Mouse (Mus musculus): ENCODE measurements around the gene Dcbld2. TPM values are rescaled to one million over a fixed set of nuclear protein-coding genes. Genes with fewer than 3 reads are reported as not detected.

Dcbld2 gene
- total RNA-seq (2021) = 10 to 100 TPM; 13.1 to 15.8 TPM
- long read RNA-seq, experiment 1, partial matches to known transcripts = 0 of 3 reads
- long read RNA-seq, experiment 1, other reads (novel, unspliced or antisense) = 3 of 3 reads
- long read RNA-seq, experiment 2, full-length matches to known transcripts = 6 of 14 reads
- long read RNA-seq, experiment 2, partial matches to known transcripts = 2 of 14 reads
- long read RNA-seq, experiment 2, other reads (novel, unspliced or antisense) = 6 of 14 reads

DNA sequence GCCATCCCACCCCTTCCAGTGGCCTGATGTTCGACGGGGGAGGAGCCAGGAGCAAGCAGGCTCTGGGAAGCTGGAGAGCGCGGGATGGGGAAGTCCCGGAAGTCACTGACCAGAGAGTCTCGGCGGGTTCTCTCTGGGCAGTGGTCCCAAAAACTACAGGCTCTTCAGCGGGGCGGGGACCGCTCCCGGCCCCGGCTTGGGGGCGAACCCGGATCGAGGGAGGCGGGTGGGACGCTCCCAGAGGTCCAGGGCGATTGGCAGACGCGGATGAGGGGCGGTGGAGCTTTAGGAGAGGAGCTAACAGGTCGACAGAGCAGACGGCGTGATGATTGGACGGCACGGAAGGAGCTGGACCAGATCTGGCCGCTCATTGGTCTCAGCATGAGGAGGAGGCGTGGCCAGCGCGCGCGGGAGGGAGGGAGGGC, at the start of gene Dcbld2:
Gene Dcbld2 (plus strand): TSS at position 382 of the 425 bp plus-strand sequence.
- DNase-seq (ENCODE audit: low spot score in 2 of 2) = peak; percentile 79 to 93

DNA sequence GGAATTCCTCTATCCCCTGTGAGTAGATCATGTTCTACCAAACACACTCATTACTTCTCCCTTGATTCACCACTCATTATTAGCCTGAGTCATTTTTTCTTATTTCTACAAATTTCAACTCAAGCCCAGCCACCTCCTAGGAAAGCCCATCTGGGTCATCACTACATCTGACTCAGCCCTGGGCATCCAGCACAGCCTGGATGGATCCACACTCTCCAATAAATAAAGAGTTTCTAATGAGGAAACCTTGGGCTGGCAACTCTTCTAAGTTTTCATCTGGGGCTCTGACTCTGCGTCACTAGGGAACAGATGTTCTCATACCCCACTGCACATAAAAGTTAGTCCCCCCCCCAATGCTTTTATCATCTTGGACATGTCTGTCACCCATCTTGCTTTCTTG, 31.1 kb upstream of the Dcbld2 start:
- DNase-seq (ENCODE audit: low spot score in 2 of 2) = no peak

DNA sequence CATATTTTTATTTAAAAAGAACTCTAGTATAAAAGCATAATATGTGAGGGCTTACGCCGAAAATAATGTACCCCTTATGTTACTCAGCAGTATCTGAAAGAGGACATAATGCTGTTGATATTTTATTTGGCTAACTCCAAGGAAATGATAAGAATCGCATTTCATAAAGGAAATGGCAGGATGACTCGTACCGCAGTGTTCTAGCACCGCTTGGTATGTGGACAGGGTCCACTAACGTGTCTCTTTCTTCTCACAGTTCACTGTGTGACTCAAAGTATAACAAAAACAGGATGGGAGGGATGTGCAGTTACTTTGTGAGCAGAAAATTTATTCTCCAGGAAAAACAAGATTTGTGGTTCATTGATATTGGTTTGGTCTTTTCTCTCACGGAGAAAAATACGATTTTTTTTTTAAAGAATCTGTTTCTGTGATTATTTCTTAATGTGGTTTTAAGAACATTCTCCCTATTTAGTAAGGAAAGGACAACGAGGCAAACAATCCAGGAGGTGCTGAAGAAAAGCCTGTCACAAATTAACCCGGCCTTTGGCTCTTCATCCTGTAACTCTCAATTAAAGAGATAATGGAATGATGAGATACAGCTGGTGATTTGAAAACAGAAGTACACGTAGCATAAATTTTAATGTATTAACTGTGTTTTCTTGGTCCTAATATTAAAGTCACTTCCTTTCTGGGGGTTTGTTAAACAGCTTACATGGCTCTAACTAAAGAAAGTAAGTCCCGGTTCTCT, 30.3 kb upstream of the Dcbld2 start:
- no peak for DNase-seq (ENCODE audit: low spot score in 2 of 2)

GRCm38 (mm10) chr16:58386241-58386757, 21.9 kb upstream of the Dcbld2 start:
- DNase-seq (ENCODE audit: low spot score in 2 of 2) = no peak

GRCm38 (mm10) chr16:58389143-58389755, 19.0 kb upstream of the Dcbld2 start:
- no peak for DNase-seq (ENCODE audit: low spot score in 2 of 2)

- no peak for DNase-seq (ENCODE audit: low spot score in 2 of 2)
These were observed 15.2 kb upstream of the Dcbld2 start for GRCm38 (mm10) chr16:58393036-58393435.

DNA sequence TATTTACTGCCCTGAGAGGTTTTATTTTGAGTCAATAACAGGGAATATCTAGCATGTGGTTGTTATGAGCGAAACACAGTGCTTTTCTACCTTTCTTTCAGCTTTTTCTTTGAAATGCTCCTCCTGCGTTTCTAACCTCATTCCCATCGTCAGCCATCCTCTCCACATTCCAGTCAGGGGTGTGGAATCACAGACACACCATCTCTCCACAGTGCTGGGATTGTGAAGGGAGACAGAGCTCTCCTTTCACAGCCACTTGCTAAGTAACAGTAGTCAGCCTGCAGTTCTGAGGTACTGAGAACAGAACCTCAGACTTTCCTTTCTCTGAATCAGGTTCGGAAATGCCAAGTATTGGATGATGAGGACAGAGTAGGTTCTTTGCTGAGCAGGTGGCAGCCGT, 14.1 kb upstream of the Dcbld2 start:
- DNase-seq (ENCODE audit: low spot score in 2 of 2) = no peak

DNA sequence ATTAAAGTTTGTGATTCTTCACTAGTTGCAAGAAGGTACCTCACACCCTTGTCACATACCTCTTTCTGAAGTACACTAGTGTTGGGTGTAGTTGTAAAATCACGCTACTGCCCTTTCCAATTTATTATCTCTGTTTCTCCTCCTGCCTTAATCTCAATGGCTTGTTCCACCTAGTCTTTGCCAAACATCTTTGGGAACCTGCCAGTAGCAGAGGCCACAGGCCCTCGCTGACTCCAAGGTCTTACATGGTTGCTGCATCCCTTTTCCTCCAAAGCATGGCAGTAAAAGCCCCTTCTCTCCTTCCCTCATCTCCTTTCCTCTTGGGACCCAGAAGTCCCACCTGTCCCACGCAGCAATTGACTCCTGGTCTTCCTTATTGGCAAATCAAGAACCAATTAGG, 9.6 kb upstream of the Dcbld2 start:
- no peak for DNase-seq (ENCODE audit: low spot score in 2 of 2)

DNA sequence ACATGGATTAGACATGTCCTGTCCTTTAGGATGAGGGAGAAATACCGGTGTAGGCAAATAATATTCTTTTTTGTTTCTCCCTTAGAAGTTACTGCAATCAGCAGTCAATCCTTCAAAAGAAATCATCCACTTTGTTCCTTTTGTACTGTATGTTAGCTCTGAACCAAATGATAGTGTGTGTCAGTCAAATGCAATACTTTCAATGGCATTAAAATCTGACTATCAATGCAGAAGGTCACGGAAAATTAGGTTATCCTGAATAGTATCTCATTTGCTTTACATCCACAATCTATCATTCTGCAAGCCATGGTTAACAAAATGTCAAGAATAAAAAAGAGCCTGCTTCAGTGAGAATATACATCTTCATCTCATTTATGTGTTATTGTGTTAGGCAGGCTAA, 7.2 kb upstream of the Dcbld2 start:
- DNase-seq (ENCODE audit: low spot score in 2 of 2) = no peak

DNA sequence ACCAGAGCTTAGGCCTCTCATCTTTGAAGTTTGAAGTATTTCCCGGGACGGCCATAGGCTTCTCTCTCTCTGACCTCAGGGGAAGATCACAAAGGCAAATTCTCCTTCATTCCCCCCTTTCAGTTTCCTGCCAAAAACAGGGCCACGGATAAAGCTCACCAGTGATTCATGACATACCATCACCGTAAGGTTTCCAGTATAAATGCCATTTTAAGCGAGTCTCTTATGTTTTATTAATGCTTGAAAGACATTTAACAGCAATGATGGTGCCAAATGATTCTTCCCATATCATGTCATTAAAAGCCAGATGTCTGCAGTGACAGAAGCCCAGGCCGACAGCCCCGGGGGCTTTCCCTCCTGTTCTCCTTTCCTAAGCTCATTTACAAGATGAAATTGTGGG, 3.6 kb upstream of the Dcbld2 start:
- DNase-seq (ENCODE audit: low spot score in 2 of 2) = no peak

GRCm38 (mm10) chr16:58405271-58405670, 3.0 kb upstream of the Dcbld2 start:
- no peak for DNase-seq (ENCODE audit: low spot score in 2 of 2)

DNA sequence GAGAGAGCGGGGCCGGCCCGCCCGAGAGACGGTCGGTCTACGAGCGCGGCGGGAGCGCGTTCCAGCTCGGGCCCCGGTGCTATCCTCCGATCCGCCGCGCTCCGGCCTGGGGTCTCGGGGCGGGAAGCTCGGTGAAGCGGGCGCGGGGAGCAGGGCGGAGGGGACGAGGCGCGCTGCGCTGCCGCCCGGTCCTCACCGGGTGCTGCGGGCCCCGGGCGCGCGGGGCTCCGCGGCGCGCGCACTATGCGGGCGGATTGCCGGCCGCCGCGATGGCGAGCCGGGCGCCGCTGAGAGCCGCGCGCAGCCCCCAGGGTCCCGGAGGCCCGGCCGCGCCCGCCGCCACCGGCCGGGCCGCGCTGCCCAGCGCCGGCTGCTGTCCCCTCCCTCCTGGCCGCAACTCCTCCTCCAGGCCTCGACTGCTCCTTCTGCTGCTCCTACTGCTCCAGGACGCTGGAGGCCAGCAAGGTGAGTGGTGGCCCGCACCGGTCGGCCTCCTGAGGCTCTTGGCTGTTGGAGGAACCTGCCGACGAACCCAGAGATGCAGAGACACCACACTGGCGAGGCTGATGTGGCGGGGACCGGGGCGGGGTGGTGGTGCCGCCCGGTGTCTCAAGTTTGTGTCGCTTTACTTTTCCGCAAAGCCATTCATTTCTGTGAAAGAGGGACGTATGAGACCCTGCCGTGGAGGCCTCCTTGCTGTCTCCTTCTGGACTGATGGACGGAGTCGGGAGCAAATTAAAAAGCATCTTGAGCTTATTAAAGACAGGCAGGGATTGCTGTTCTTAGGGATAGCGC, 441 bp downstream of the Dcbld2 start:
- peak in 1 of 2 experiments; percentile 4 for DNase-seq (ENCODE audit: low spot score in 2 of 2)

DNA sequence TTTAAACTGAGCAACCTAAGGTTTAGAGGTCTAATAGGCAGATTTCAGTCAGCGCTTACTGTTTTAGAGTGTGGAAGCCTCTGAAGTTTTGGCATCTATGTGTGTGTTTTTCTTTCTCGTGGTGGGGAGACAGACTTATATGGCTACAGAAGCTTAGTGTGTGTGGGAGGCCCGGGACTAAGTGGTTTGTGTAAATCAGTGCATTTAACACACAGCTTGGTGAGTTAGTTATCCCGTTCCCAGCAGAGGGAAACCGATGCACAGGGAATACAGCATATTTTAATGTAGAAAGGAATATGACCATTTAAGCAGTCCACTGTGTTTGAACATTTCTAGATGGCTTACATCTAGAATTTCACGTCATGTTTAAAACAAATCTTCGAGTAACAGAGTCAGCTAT, 1.6 kb downstream of the Dcbld2 start:
- DNase-seq (ENCODE audit: low spot score in 2 of 2) = no peak

- no peak for DNase-seq (ENCODE audit: low spot score in 2 of 2)
These were observed 6.6 kb downstream of the Dcbld2 start for GRCm38 (mm10) chr16:58414801-58415200.

DNA sequence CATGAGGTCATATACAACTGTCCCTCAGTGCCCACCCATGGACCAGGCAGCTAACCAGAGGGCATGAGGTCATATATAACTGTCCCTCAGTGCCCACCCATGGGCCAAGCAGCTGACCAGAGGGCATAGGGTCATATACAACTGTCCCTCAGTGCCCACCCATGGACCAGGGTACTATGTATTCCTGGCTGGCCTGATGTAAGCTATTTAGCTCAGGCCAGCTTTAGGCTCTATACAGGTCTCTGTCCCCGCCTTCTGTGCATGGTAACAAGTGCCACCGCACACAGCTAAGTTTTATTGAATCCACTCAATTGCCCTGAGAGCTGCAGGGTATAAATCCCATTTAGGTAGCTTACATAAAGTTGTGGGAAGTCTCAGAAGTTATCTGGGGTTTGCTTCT, 7.3 kb downstream of the Dcbld2 start:
- DNase-seq (ENCODE audit: low spot score in 2 of 2) = no peak

DNA sequence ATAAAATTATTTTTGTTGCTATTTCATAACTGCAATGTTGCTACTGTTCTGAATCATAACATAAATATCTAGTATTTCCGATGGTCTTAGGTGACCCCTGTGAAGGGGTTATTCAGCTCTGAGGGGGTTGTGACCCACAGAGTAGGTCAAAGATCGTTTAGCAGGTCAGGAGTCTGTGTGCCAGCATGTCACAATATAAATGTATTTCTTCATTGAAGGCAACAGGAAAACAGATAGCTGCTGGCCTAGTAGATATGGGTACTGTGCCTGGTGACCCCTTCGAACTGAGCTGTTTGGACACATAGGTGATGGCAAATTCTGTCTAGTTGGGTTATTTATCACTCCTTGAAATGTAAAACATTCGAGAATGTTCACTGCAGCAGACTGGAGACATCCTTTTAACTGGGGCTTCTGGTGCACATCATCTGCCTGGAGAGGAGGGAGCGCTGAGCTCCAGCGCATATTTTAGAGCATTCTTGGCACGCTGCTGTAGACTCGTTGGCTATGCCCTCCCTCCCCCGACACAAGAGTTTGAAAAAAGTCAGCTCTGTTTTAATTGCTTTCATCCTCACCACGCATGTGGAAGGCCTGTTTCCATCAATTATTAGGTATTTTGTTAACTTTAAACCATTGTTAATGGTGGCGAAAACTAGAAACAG, 13.6 kb downstream of the Dcbld2 start:
- no peak for DNase-seq (ENCODE audit: low spot score in 2 of 2)

GRCm38 (mm10) chr16:58430246-58430645, 22.0 kb downstream of the Dcbld2 start:
- no peak for DNase-seq (ENCODE audit: low spot score in 2 of 2)

DNA sequence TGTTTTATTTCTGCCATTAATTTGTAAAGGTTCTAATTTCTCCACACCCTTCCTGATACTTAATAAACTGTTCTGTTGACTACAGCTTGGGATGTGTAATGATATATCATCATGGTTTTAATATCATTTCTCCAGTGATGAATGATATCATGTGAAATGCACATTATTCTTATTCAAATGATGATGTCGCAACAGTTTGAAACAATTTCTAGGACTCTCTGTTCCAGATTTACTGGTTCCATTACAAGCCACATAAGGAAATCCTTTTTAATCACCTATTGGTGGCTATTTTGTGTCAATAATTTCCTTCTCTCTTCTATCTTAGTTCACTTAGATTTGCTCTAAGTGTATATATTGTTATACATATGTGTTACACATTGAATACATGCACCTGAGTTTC, 24.1 kb downstream of the Dcbld2 start:
- DNase-seq (ENCODE audit: low spot score in 2 of 2) = no peak

- DNase-seq (ENCODE audit: low spot score in 2 of 2) = no peak
These were observed 36.5 kb downstream of the Dcbld2 start for GRCm38 (mm10) chr16:58444735-58445134.

- DNase-seq (ENCODE audit: low spot score in 2 of 2) = no peak
These were observed 38.3 kb downstream of the Dcbld2 start for GRCm38 (mm10) chr16:58446281-58447259.

All from adrenal gland, postnatal 4 days (tissue).